Mouse (Mus musculus) embryonic facial prominence, embryonic 13.5 days (tissue): Measurements from ENCODE around the gene Cnpy4. TPM values are rescaled to one million over a fixed set of nuclear protein-coding genes. Genes with fewer than 3 reads are reported as not detected.

ENCODE experiments used
- ATAC-seq: fragments of 200-750 bp; cut with Nextera tagmentation; 2 replicates; pipeline ENCODE4 v1.8.0; 2017; ENCODE audit warnings: low read depth; ENCODE audit not compliant: insufficient number of reproducible peaks, insufficient read depth, low FRiP score, low TSS enrichment
- H3K27ac ChIP-seq: fragments of 300-500 bp; sonication (generic); 2 replicates; pipeline ENCODE4 v1.5.1; 2015; ENCODE audit warnings: moderate library complexity, mild to moderate bottlenecking, inconsistent platforms
- H3K27me3 ChIP-seq: fragments of 300-500 bp; sonication (generic); 2 replicates; pipeline ENCODE4 v1.6.1; 2015; ENCODE audit warnings: mild to moderate bottlenecking, inconsistent platforms
- H3K36me3 ChIP-seq: fragments of 300-500 bp; sonication (generic); 2 replicates; pipeline ENCODE4 v1.6.1; 2015; ENCODE audit warnings: mild to moderate bottlenecking, inconsistent platforms
- H3K4me1 ChIP-seq: fragments of 300-500 bp; sonication (generic); 2 replicates; pipeline ENCODE4 v1.6.1; 2015; ENCODE audit warnings: inconsistent platforms
- H3K4me2 ChIP-seq: fragments of 300-500 bp; sonication (generic); 2 replicates; pipeline ENCODE4 v1.6.1; 2015; ENCODE audit warnings: moderate library complexity, mild to moderate bottlenecking, inconsistent platforms
- H3K4me3 ChIP-seq: fragments of 300-500 bp; sonication (generic); 2 replicates; pipeline ENCODE4 v1.5.1; 2015; ENCODE audit warnings: mild to moderate bottlenecking, inconsistent platforms
- H3K9ac ChIP-seq: fragments of 300-500 bp; sonication (generic); 2 replicates; pipeline ENCODE4 v1.6.1; 2015; ENCODE audit warnings: mild to moderate bottlenecking, inconsistent platforms
- H3K9me3 ChIP-seq: fragments of 300-500 bp; sonication (generic); 2 replicates; pipeline ENCODE4 v1.6.1; 2016; ENCODE audit warnings: inconsistent platforms
- WGBS: fragments of 180-500 bp; shearing (Covaris S2); methylation state at CpG from one replicate; pipeline ENCODE4 v1.1.7; 2015; ENCODE audit warnings: mixed read lengths; 5-methylcytosine and 5-hydroxymethylcytosine counted together
- polyA plus RNA-seq: library from polyadenylated mRNA; unstranded; fragments of >200 nt; fragmentation: Nextera tagmentation; extraction: Ambion mirVana; gene quantifications from 2 replicates; pipeline ENCODE4 v1.2.1, GENCODE M21; 2015

Gene Cnpy4
- 67.5 and 69.8 TPM in 2 replicates for polyA plus RNA-seq

GRCm38 (mm10) chr5:138186950-138187638, at the start of gene Cnpy4, which contains the start of gene Taf6:
Cnpy4 (plus strand) TSS chr5:138187485.
Taf6 (minus strand) TSS chr5:138187451.
- Histone ChIP-seq H3K27me3 (no peaks in the 10 kb centered on the region), H3K9ac (peak within 1 kb of the TSS; percentile 81), H3K9me3 (no peaks in the 10 kb centered on the region), H3K36me3 (peaks cover 44% of the 10 kb centered on the region), H3K4me3 (peak within 1 kb of the TSS; percentile 79), H3K27ac (peak within 1 kb of the TSS; percentile 78), H3K4me1 (peaks cover 17% of the 10 kb centered on the region; the same call in 1 of the 2 replicates), H3K4me2 (peak within 1 kb of the TSS; percentile 78)
- ATAC-seq = peak; percentile 77
- under 1% methylated on average over 31 of the region's 31 CpGs for WGBS

DNA sequence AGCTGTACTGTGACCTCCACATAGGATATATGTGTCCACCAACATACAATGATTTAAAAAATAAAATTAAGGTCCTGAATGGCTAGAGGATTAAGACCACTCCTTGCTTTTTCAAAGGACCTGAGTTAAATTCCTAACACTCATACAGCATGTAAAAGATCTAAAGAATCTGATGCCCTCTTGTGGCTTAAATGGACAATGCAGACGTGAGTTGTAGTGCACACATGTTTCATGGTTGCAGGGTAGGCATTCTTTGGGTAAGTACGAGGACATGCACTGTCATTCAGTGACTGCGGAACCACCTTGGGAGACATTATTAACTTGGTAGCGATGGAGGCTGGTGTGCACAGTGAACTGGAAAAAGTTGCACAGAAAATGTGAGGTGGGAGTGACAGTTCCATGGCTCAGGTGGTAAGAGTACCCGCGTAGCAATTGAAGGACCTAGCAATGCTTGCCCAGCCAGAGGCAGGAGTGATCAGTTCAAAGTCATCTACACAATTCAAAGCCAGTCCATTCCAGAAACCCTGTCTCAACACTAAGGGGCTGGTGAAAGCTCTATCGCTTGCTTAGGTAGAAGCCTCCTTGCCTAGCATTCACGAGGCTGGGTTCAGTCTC, 49.2 kb upstream of the Cnpy4 start:
- H3K27ac ChIP-seq = no peak overlapping the region
- H3K4me3 ChIP-seq = no peak overlapping the region
- ATAC-seq = no peak
- no peak overlapping the region for H3K4me2 ChIP-seq
- H3K36me3 ChIP-seq = peaks cover 40% of the 10 kb centered on the region
- no peaks in the 10 kb centered on the region for H3K9me3 ChIP-seq
- H3K27me3 ChIP-seq = no peaks in the 10 kb centered on the region
- H3K4me1 ChIP-seq = no peaks in the 10 kb centered on the region
- 62% methylated on average over 8 of the region's 8 CpGs for WGBS
- H3K9ac ChIP-seq = no peak overlapping the region

- 75% methylated on average over 4 of the region's 4 CpGs for WGBS
- Histone ChIP-seq H3K4me1 (no peaks in the 10 kb centered on the region), H3K9ac (no peak overlapping the region), H3K4me3 (no peak overlapping the region), H3K36me3 (peaks cover 40% of the 10 kb centered on the region), H3K27ac (no peak overlapping the region), H3K9me3 (no peaks in the 10 kb centered on the region), H3K27me3 (no peaks in the 10 kb centered on the region), H3K4me2 (no peak overlapping the region)
- ATAC-seq = no peak
These were observed 48.7 kb upstream of the Cnpy4 start for GRCm38 (mm10) chr5:138138585-138138984.

DNA sequence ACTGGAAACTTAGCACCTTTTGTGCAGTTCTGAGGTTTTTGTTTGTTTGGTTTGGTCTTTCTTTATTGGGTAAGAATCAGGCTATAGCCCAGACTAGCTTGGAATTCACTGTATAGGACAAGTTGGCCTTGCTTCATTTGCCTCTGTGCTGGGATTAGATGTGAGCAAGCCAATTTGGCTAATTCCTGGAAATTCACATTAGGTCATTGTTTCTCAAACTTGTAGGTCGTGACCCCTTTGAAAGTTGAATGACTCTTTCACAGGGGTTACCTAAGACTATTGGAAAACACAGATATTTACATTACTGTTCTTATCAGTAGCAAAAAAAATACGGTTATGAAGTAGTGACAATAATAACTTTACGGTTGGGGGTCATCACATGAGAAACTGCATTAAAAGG, 32.9 kb upstream of the Cnpy4 start:
- Histone ChIP-seq H3K4me2 (peak overlapping the region; percentile 76), H3K9ac (peak overlapping the region; percentile 92), H3K4me1 (0 out of 2 replicates have a peak, but pooled peaks cover 5% of the 10 kb centered on the region), H3K36me3 (peaks cover 26% of the 10 kb centered on the region), H3K27me3 (no peaks in the 10 kb centered on the region), H3K27ac (no peak overlapping the region), H3K4me3 (peak overlapping the region; percentile 81), H3K9me3 (no peaks in the 10 kb centered on the region)
- no peak for ATAC-seq
- WGBS = 86% methylated on average over 3 of the region's 3 CpGs

GRCm38 (mm10) chr5:138155443-138155976, 31.8 kb upstream of the Cnpy4 start, which contains the start of gene Zfp113:
Zfp113 (minus strand) TSS chr5:138155744.
- ATAC-seq = peak; percentile 92
- H3K4me1 ChIP-seq = 0 out of 2 replicates have a peak, but pooled peaks cover 5% of the 10 kb centered on the region
- peaks cover 21% of the 10 kb centered on the region for H3K36me3 ChIP-seq
- no peaks in the 10 kb centered on the region for H3K27me3 ChIP-seq
- peak within 1 kb of the TSS; percentile 94 for H3K27ac ChIP-seq
- no peaks in the 10 kb centered on the region for H3K9me3 ChIP-seq
- peak within 1 kb of the TSS; percentile 76 for H3K4me2 ChIP-seq
- H3K9ac ChIP-seq = peak within 1 kb of the TSS; percentile 92
- under 1% methylated on average over 31 of the region's 31 CpGs for WGBS
- peak within 1 kb of the TSS; percentile 81 for H3K4me3 ChIP-seq

DNA sequence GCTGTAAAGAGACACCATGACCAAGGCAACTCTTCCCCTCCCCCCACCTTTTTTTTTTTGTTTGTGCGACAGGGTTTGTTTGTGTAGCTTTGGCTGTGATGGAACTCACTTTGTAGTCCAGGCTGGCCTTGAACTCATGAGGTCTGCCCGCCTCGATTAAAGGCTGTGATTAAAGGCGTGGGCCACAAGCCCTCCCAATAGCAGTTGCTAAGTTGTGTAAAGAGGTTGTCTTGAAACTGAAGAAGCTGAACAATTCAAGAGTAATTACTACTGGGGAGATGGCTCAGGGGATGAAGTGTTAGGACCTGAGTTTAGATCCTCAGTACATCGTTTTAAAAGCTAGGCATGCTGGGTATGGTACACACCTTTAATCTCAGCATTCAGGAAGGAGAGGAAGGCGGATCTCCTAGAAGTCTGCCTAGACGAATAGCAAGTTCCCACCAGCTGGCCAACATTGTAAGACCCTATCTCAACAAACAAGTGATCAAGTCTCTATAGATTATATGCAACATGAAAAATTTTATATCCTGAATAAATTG, 27.0 kb upstream of the Cnpy4 start:
- H3K36me3 ChIP-seq = peaks cover 34% of the 10 kb centered on the region
- peak overlapping the region; percentile 83 for H3K4me3 ChIP-seq
- H3K4me1 ChIP-seq = peaks cover 11% of the 10 kb centered on the region
- WGBS = 64% methylated on average over 7 of the region's 7 CpGs
- ATAC-seq = no peak
- peak overlapping the region; percentile 93 for H3K9ac ChIP-seq
- no peaks in the 10 kb centered on the region for H3K27me3 ChIP-seq
- H3K4me2 ChIP-seq = peak overlapping the region; percentile 80
- H3K9me3 ChIP-seq = no peaks in the 10 kb centered on the region
- H3K27ac ChIP-seq = peak overlapping the region; percentile 85; the same call in 1 of the 2 replicates

DNA sequence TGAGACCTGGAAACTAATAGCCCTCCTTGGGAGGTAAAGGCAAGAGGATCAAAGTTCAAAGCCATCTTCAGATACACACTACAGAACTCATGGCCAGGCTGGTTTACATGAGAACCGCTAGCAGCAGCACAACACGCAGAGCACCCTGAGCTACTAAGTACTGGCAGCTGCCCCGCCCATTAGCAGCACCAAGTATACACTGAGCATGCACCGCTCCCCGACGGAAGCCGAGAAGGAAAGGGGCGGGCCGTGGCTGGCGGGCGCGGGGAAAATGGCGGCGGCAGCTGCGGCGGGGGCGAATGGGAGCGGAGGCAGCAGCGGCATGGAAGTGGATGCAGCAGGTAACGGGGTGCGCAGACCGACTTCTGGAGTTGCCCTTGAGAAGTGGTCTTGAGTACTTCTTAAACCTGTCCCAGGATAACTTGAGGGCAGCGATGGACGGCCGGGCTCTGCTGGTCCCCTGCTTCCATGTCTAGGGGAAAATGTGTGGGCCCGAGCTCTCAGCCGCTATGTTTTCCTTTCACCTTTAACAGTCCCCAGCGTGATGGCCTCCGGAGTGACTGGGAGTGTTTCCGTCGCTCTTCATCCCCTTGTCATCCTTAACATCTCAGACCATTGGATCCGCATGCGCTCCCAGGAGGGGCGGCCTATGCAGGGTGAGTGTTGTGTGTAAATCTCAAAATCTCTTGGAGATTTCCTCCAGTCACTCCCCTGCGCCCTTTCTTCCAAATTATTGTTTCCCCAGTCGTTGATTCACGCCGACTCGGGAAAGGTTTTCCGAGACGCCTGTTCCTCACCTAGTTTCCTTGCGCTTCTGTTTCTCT, 26.2 kb upstream of the Cnpy4 start, which contains the start of gene Cops6:
Cops6 (plus strand) TSS at position 230 of the 824 bp plus-strand sequence.
- under 1% methylated on average over 42 of the region's 42 CpGs for WGBS
- no peaks in the 10 kb centered on the region for H3K9me3 ChIP-seq
- H3K4me1 ChIP-seq = peaks cover 11% of the 10 kb centered on the region
- peak within 1 kb of the TSS; percentile 83 for H3K4me3 ChIP-seq
- H3K9ac ChIP-seq = peak within 1 kb of the TSS; percentile 93
- H3K27me3 ChIP-seq = no peaks in the 10 kb centered on the region
- ATAC-seq = peak; percentile 88
- H3K4me2 ChIP-seq = peak within 1 kb of the TSS; percentile 80
- H3K36me3 ChIP-seq = peaks cover 42% of the 10 kb centered on the region
- peak within 1 kb of the TSS; percentile 85 for H3K27ac ChIP-seq

DNA sequence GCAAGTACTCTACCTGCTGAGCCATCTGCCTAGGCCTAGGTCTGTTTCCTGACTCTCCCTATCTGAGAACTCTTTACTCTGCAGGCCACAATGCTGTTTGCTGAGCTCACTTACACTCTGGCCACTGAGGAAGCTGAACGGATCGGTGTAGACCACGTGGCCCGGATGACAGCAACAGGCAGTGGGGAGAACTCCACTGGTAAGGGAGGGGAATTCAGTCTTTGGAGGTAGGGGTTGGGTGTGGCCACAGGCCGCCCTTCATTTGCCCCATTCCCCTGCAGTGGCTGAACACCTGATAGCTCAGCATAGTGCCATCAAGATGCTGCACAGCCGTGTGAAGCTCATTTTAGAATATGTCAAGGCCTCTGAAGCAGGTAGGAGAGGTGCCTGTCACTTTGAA, 24.2 kb upstream of the Cnpy4 start:
- WGBS = 68% methylated on average over 6 of the region's 6 CpGs
- no peaks in the 10 kb centered on the region for H3K9me3 ChIP-seq
- H3K27ac ChIP-seq = no peak overlapping the region
- H3K4me1 ChIP-seq = peaks cover 14% of the 10 kb centered on the region
- ATAC-seq = no peak
- peak overlapping the region; percentile 7; the same call in 1 of the 2 replicates for H3K9ac ChIP-seq
- peaks cover 62% of the 10 kb centered on the region for H3K36me3 ChIP-seq
- no peaks in the 10 kb centered on the region for H3K27me3 ChIP-seq
- no peak overlapping the region for H3K4me2 ChIP-seq
- H3K4me3 ChIP-seq = peak overlapping the region; percentile 4; the same call in 1 of the 2 replicates

DNA sequence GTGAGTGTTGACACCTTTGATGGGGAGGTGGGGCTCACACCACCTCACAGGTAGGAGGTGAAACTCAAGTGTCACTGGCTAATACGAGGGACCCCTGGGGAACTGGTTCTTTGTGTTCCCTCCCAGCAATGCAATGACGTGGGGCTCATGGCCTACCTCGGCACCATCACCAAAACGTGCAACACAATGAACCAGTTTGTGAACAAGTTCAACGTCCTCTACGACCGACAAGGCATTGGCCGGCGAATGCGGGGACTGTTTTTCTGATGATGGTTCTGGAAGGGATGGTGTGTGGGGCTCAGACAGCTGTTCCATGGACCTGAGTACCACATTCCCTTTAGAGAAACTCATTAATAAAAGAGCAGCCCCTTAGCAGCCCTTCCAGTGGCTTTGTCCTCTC, 23.7 kb upstream of the Cnpy4 start:
- no peak overlapping the region for H3K4me2 ChIP-seq
- no peak overlapping the region for H3K9ac ChIP-seq
- no peak for ATAC-seq
- peaks cover 14% of the 10 kb centered on the region for H3K4me1 ChIP-seq
- WGBS = 70% methylated on average over 10 of the region's 10 CpGs
- peaks cover 67% of the 10 kb centered on the region for H3K36me3 ChIP-seq
- H3K4me3 ChIP-seq = no peak overlapping the region
- no peaks in the 10 kb centered on the region for H3K27me3 ChIP-seq
- no peak overlapping the region for H3K27ac ChIP-seq
- no peaks in the 10 kb centered on the region for H3K9me3 ChIP-seq

GRCm38 (mm10) chr5:138165594-138165993, 21.7 kb upstream of the Cnpy4 start:
- Histone ChIP-seq H3K27ac (no peak overlapping the region), H3K4me2 (no peak overlapping the region), H3K9ac (no peak overlapping the region), H3K27me3 (no peaks in the 10 kb centered on the region), H3K4me3 (no peak overlapping the region), H3K4me1 (peaks cover 26% of the 10 kb centered on the region), H3K9me3 (no peaks in the 10 kb centered on the region), H3K36me3 (peaks cover 76% of the 10 kb centered on the region)
- ATAC-seq = no peak
- WGBS = 79% methylated on average over 8 of the region's 8 CpGs
